Mouse (Mus musculus) spleen, adult 2 months (tissue): ENCODE results near the gene Rps6kc1.

Experiments
- CTCF ChIP-seq: fragments of 200-500 bp; IDR thresholded peaks from 2 replicates; pipeline ENCODE4 v1.5.1; 2011; ENCODE audit warnings: mild to moderate bottlenecking, inconsistent platforms; ENCODE audit not compliant: insufficient read depth, insufficient read length, insufficient replicate concordance; ENCODE audit errors: extremely low read depth
- POLR2A ChIP-seq: fragments of 200-500 bp; IDR thresholded peaks from 2 replicates; pipeline ENCODE4 v1.6.1; 2011; ENCODE audit warnings: low read depth, low read length, inconsistent platforms

DNA sequence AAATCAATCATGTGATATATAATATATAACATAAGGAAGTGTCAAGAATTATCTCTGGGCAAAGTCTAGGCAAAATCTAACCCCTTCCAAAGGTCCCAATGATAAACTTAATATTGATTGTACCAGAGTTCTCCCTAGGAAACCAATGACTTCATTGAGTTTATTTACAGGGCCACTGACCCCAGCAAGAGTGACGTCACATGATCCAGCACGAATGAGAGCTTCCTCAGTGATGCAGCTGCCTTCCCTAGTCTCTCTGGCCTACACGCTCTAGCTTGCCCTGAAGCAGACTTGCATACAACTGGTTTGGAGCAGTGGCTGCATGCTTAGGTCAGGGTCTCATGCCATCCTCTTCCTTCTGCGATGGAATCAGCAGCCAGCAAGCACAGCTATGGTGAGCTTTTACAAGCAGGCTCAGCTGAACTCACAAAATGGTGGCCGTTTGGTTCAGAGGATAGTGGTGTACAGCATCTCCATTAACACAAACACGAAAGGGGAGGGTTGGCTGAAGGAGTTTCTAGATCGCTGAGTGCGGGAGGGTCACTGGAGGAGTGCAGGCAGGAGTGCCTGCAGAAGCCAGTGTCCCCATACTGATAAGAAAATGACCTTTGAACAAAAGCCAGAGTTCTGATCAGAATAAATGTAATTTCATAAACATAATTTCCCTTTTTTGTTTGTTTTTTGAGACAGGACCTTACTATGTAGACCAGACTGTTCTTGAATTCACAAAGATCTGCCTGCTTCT lies 8.3 kb upstream of the Rps6kc1 start:
- no peak for TF ChIP-seq POLR2A
- TF ChIP-seq CTCF: no peak
